Mouse (Mus musculus) layer of hippocampus, adult 18-20 months (tissue): ENCODE results near the gene Terb1. TPM values are rescaled to one million over a fixed set of nuclear protein-coding genes. Genes with fewer than 3 reads are reported as not detected.

Experiments used
- DNase-seq, 2 experiments: peaks; one replicate each; pipeline ENCODE4 v3.0.0; 2022; ENCODE audit warnings: low spot score in 2 of 2
- total RNA-seq, 2 experiments: library from RNA; stranded (reverse); gene quantifications; 2 replicates each; pipeline ENCODE4 v1.2.3; 2021

The Terb1 gene
- total RNA-seq, 2 experiments from 2014 or later, result 0.66 to 0.74 TPM

- DNase-seq, result no peak
These were observed 57.5 kb downstream of the Terb1 start for GRCm38 (mm10) chr8:104452177-104452576.

GRCm38 (mm10) chr8:104448796-104449195 is 60.9 kb downstream of the Terb1 start:
- no peak for DNase-seq

GRCm38 (mm10) chr8:104446016-104446415 is 63.7 kb downstream of the Terb1 start:
- no peak for DNase-seq

- no peak for DNase-seq
These were observed 64.5 kb downstream of the Terb1 start for GRCm38 (mm10) chr8:104445248-104445647.

- no peak for DNase-seq
These were observed 66.5 kb downstream of the Terb1 start for GRCm38 (mm10) chr8:104443125-104443679.

- peak; percentile 89 to 95 for DNase-seq
These were observed 67.2 kb downstream of the Terb1 start, which contains the start of gene Dync1li2 for GRCm38 (mm10) chr8:104442299-104443124. Gene Dync1li2, minus strand, starts transcription at chr8:104443047.

- DNase-seq, result peak in 1 of 2 experiments; percentile 39
These were observed 68.1 kb downstream of the Terb1 start for GRCm38 (mm10) chr8:104441613-104442012.

GRCm38 (mm10) chr8:104439461-104439860 is 70.2 kb downstream of the Terb1 start:
- no peak for DNase-seq

GRCm38 (mm10) chr8:104437494-104438135 is 72.1 kb downstream of the Terb1 start:
- peak in 1 of 2 experiments; percentile 64 for DNase-seq

GRCm38 (mm10) chr8:104436591-104436990 is 73.1 kb downstream of the Terb1 start:
- no peak for DNase-seq

- peak; percentile 94 to 99 for DNase-seq
These were observed 73.7 kb downstream of the Terb1 start for GRCm38 (mm10) chr8:104436038-104436437.

- peak in 1 of 2 experiments; percentile 49 for DNase-seq
These were observed 74.8 kb downstream of the Terb1 start for GRCm38 (mm10) chr8:104434826-104435354.

GRCm38 (mm10) chr8:104434275-104434674 is 75.4 kb downstream of the Terb1 start:
- no peak for DNase-seq

GRCm38 (mm10) chr8:104433191-104433842 is 76.4 kb downstream of the Terb1 start:
- DNase-seq, result no peak

GRCm38 (mm10) chr8:104432656-104433055 is 77.1 kb downstream of the Terb1 start:
- DNase-seq, result no peak

GRCm38 (mm10) chr8:104430230-104430629 is 79.5 kb downstream of the Terb1 start:
- DNase-seq, result no peak

- DNase-seq, result no peak
These were observed 82.0 kb downstream of the Terb1 start for GRCm38 (mm10) chr8:104427703-104428102.

- no peak for DNase-seq
These were observed 87.4 kb downstream of the Terb1 start for GRCm38 (mm10) chr8:104422313-104422712.

GRCm38 (mm10) chr8:104416022-104416421 is 93.7 kb downstream of the Terb1 start:
- DNase-seq, result no peak

- DNase-seq, result no peak
These were observed 95.5 kb downstream of the Terb1 start for GRCm38 (mm10) chr8:104414204-104414603.

- no peak for DNase-seq
These were observed 95.9 kb downstream of the Terb1 start for GRCm38 (mm10) chr8:104413770-104414169.
